Mouse (Mus musculus) layer of hippocampus, adult 9-10 months (tissue): ENCODE measurements around the gene Gm3127.
"Not testable (repeated sequence)": the region's sequence is repeated elsewhere in the genome, so short reads cannot be mapped to it uniquely, and the experiment has no call there.

ENCODE experiments used
- DNase-seq: peaks from one replicate; pipeline ENCODE4 v3.0.0; 2022; ENCODE audit warnings: low spot score

Gm3127 gene

DNA sequence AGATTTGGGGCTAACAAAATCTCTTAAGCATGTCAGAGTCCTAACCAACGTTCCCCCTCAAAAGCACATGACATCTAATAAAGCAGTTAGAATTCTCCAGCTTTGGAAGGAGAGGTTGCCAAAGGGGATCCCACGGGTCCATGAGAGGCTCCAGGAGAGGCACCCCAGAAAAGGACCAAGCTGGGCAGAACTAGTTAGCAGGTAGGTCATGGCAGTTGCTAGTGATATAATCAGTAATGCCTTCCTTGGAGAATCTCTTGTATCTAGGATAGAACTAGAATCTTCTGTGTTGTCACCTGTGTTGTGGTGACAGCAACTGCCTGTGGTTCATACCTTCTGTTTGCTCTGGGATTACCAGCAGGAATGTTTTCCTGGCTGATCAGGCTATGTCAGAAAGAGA is at the start of gene Gm3127:
Gene Gm3127 (plus strand): TSS at position 301 of the 400 bp plus-strand sequence.
- DNase-seq = not testable (repeated sequence)

DNA sequence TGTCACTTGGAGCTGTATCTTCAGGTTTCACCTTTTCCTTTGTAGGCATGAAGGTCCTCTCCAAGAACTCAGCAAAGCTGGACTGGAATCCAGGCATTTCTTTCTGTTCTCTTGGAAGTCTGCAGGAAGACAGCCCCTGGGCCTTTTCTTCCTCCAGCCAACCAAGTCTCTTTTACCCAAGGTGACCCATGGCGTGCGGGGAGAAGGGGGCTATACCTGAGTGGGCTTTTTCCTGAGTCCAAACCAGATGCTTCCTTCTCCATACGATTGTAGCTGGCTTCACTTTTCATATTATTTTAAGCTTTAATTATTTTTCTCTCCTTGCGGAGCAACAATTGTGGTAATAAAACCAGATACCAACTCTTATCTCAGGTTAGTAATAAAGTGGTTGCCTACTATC is 23.2 kb upstream of the Gm3127 start:
- DNase-seq = not testable (repeated sequence)

DNA sequence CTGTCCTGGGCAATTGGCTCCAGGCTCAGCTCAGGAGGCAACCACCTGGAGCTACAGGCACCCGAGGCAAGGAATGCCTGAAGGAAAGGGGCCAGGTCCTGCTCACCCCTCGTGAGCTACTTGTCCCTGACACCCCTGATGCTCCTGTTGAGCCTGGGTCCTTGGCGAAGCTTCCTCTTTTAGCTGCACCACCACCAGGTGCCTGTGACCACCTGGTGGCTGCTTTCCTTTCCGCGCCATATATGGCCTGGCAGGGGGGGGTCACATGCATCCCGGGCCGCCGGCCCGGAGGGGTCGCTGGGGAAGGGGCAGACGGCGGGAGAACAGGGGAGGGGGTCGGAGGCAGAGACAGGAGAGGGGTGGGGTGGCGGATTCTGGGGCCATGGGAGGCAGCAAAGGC is 17.2 kb downstream of the Gm3127 start:
- DNase-seq = not testable (repeated sequence)

DNA sequence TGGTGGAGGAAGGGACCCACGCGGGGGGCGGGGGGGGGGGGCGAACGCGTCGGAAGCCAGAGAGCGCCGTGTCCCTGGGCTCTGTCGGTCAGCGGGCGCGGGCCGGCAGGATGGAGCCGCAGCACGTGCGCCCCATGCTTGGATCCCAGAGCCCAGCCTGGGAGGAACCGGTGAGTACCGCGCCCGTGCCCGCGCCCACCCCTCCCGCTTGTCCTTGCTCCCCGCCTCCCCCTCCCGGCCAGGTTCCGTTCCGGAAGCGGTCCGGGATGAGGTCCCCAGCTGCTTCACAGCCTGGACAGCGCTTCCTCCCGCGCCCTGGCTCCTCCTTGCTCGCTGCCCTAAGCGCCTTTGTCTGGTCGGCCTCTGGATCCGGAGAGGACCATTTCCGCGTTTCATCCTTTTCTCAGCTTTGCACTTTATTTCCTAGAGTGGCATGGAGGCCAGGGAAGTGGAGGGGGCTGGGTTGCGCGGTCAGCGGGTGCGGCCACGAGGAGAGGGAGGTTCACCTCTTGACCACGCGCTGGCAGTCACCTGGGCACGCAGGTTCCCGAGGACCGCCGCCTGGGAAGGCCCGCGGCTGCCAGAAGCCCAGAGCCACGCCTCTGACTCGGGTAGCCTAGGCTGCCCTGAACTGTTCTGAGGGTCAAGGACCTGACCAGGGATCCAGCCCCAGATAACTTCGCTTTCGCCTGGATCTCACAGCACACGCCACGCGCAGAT is 17.8 kb downstream of the Gm3127 start, which contains the start of gene Gm2974:
Gene Gm2974 (plus strand): TSS at position 86 of the 720 bp plus-strand sequence.
- not testable (repeated sequence) for DNase-seq

DNA sequence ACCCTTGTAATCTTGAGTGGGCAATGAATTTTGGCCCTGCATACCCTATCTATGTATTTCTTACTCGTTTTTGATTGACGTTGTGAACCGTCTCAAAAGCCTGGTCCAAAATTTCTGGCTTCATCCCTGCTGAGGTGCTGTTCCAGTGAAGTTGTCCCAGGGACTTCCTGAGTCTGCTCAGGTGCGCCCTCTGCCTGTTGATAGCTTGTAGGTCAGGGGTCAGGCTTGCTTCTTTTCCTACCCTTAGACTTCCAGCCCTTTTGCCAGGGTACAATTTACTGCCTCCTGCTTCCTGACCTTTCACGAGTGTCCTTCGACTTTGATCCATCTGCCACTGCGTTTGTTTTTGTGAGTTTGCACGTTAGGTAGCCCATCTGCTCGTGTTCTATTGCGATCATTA is 18.5 kb downstream of the Gm3127 start:
- DNase-seq = not testable (repeated sequence)
